Mouse (Mus musculus) kidney, embryonic 14.5 days (tissue): ENCODE results near the gene Wdr92. TPM values are rescaled to one million over a fixed set of nuclear protein-coding genes. Genes with fewer than 3 reads are reported as not detected.
A peak's percentile ranks its signal among the peaks of the same experiment; 100 is the strongest.

Experiments
- ATAC-seq: fragments of 200-750 bp; cut with Nextera tagmentation; 2 replicates; pipeline ENCODE4 v1.8.0; 2017; ENCODE audit warnings: moderate number of reproducible peaks, mild to moderate bottlenecking, moderate TSS enrichment, moderate library complexity; ENCODE audit not compliant: low FRiP score, low TSS enrichment
- H3K27ac ChIP-seq: fragments of 300-500 bp; sonication (generic); 2 replicates; pipeline ENCODE4 v1.5.1; 2014; ENCODE audit warnings: low read depth, mild to moderate bottlenecking, low read length, moderate library complexity, mixed read lengths
- H3K27me3 ChIP-seq: fragments of 300-500 bp; sonication (generic); 2 replicates; pipeline ENCODE4 v1.6.1; 2014; ENCODE audit warnings: mild to moderate bottlenecking, low read length; ENCODE audit not compliant: control insufficient read depth, insufficient read depth
- H3K36me3 ChIP-seq: fragments of 300-500 bp; sonication (generic); 2 replicates; pipeline ENCODE4 v1.6.1; 2014; ENCODE audit warnings: low read length, mixed read lengths; ENCODE audit not compliant: control insufficient read depth, insufficient read depth
- H3K4me1 ChIP-seq: fragments of 300-500 bp; sonication (generic); 2 replicates; pipeline ENCODE4 v1.6.1; 2014; ENCODE audit warnings: low read length, mixed read lengths; ENCODE audit not compliant: control insufficient read depth, insufficient read depth
- H3K4me2 ChIP-seq: fragments of 300-500 bp; sonication (generic); replicated peaks from 2 replicates; pipeline ENCODE4 v1.6.1; 2014; ENCODE audit warnings: low read depth, mild to moderate bottlenecking, low read length
- H3K4me3 ChIP-seq: fragments of 300-500 bp; sonication (generic); 2 replicates; pipeline ENCODE4 v1.5.1; 2014; ENCODE audit warnings: mild to moderate bottlenecking, low read length
- H3K9ac ChIP-seq: fragments of 300-500 bp; sonication (generic); 2 replicates; pipeline ENCODE4 v1.6.1; 2014; ENCODE audit warnings: low read depth, mild to moderate bottlenecking, low read length, moderate library complexity
- H3K9me3 ChIP-seq: fragments of 300-500 bp; sonication (generic); 2 replicates; pipeline ENCODE4 v1.6.1; 2016; ENCODE audit warnings: low read length; ENCODE audit not compliant: control insufficient read depth
- WGBS: fragments of 180-500 bp; shearing (Covaris S2); extraction: QIAGEN DNeasy Blood & Tissue Kit; methylation state at CpG from one replicate; pipeline ENCODE4 v1.1.7; 2014; 5-methylcytosine and 5-hydroxymethylcytosine counted together
- polyA plus RNA-seq: library from polyadenylated mRNA; unstranded; fragments of >200 nt; fragmentation: Nextera tagmentation; extraction: Ambion mirVana; gene quantifications from 2 replicates; pipeline ENCODE4 v1.2.1, GENCODE M21; 2014

The Wdr92 gene
- polyA plus RNA-seq, 1 experiment from 2014 or later: 31.2 TPM

GRCm38 (mm10) chr11:17169262-17169661 lies 12.6 kb upstream of the Wdr92 start:
- 74% methylated on average over 2 of the region's 2 CpGs for WGBS
- Histone ChIP-seq H3K4me3 (no peak overlapping the region), H3K4me1 (peaks cover 7% of the 10 kb centered on the region), H3K27ac (no peak overlapping the region), H3K9ac (no peak overlapping the region), H3K27me3 (no peaks in the 10 kb centered on the region), H3K4me2 (no peak overlapping the region), H3K36me3 (no peaks in the 10 kb centered on the region), H3K9me3 (peaks cover 2% of the 10 kb centered on the region; the same call in 1 of the 2 replicates)
- ATAC-seq: no peak

GRCm38 (mm10) chr11:17170938-17171729 lies 10.8 kb upstream of the Wdr92 start:
- WGBS: 96% methylated on average over 1 of the region's 1 CpGs
- no peak overlapping the region for H3K4me3 ChIP-seq
- H3K4me1 ChIP-seq: no peaks in the 10 kb centered on the region
- peaks cover 2% of the 10 kb centered on the region; the same call in 1 of the 2 replicates for H3K9me3 ChIP-seq
- no peaks in the 10 kb centered on the region for H3K36me3 ChIP-seq
- no peak overlapping the region for H3K4me2 ChIP-seq
- ATAC-seq: no peak
- H3K27me3 ChIP-seq: no peaks in the 10 kb centered on the region
- no peak overlapping the region for H3K27ac ChIP-seq
- H3K9ac ChIP-seq: no peak overlapping the region

- H3K27ac ChIP-seq: no peak overlapping the region
- 93% methylated on average over 4 of the region's 4 CpGs for WGBS
- no peak overlapping the region for H3K4me3 ChIP-seq
- no peak for ATAC-seq
- no peak overlapping the region for H3K9ac ChIP-seq
- H3K4me2 ChIP-seq: no peak overlapping the region
- no peaks in the 10 kb centered on the region for H3K27me3 ChIP-seq
- H3K9me3 ChIP-seq: peaks cover 2% of the 10 kb centered on the region; the same call in 1 of the 2 replicates
- no peaks in the 10 kb centered on the region for H3K36me3 ChIP-seq
- H3K4me1 ChIP-seq: no peaks in the 10 kb centered on the region
Observed at GRCm38 (mm10) chr11:17172300-17172699, 9.6 kb upstream of the Wdr92 start.

- H3K27ac ChIP-seq: no peak overlapping the region
- WGBS: 91% methylated on average over 1 of the region's 1 CpGs
- no peak for ATAC-seq
Observed at GRCm38 (mm10) chr11:17176638-17177037, 5.3 kb upstream of the Wdr92 start.

GRCm38 (mm10) chr11:17180753-17181152 lies 1.2 kb upstream of the Wdr92 start:
- Histone ChIP-seq H3K9ac (no peak overlapping the region), H3K27ac (no peak overlapping the region), H3K4me3 (no peak overlapping the region), H3K4me1 (no peaks in the 10 kb centered on the region), H3K4me2 (no peak overlapping the region), H3K9me3 (no peaks in the 10 kb centered on the region), H3K36me3 (no peaks in the 10 kb centered on the region), H3K27me3 (no peaks in the 10 kb centered on the region)
- ATAC-seq: no peak
- 82% methylated on average over 3 of the region's 3 CpGs for WGBS

More at GRCm38 (mm10) chr11:17176638-17177037, 5.3 kb upstream of the Wdr92 start:
- Histone ChIP-seq H3K4me2 (no peak overlapping the region), H3K9ac (no peak overlapping the region), H3K4me1 (no peaks in the 10 kb centered on the region), H3K36me3 (no peaks in the 10 kb centered on the region), H3K27me3 (no peaks in the 10 kb centered on the region), H3K4me3 (no peak overlapping the region), H3K9me3 (peaks cover 2% of the 10 kb centered on the region; the same call in 1 of the 2 replicates)

- Histone ChIP-seq H3K27me3 (no peaks in the 10 kb centered on the region), H3K9ac (no peak overlapping the region), H3K4me3 (no peak overlapping the region), H3K36me3 (no peaks in the 10 kb centered on the region; the same call in 1 of the 2 replicates), H3K9me3 (no peaks in the 10 kb centered on the region), H3K4me2 (no peak overlapping the region), H3K27ac (no peak overlapping the region), H3K4me1 (no peaks in the 10 kb centered on the region)
- 97% methylated on average over 2 of the region's 2 CpGs for WGBS
- no peak for ATAC-seq
Observed at GRCm38 (mm10) chr11:17183165-17183564, 1.3 kb downstream of the Wdr92 start.

GRCm38 (mm10) chr11:17187649-17188048 lies 5.7 kb downstream of the Wdr92 start:
- Histone ChIP-seq H3K4me3 (no peak overlapping the region), H3K4me2 (no peak overlapping the region), H3K9ac (no peak overlapping the region), H3K9me3 (no peaks in the 10 kb centered on the region), H3K4me1 (no peaks in the 10 kb centered on the region), H3K27me3 (no peaks in the 10 kb centered on the region), H3K27ac (no peak overlapping the region), H3K36me3 (no peaks in the 10 kb centered on the region; the same call in 1 of the 2 replicates)
- ATAC-seq: no peak
- 90% methylated on average over 3 of the region's 3 CpGs for WGBS

GRCm38 (mm10) chr11:17188786-17189185 lies 6.9 kb downstream of the Wdr92 start:
- H3K4me2 ChIP-seq: no peak overlapping the region
- no peak overlapping the region for H3K9ac ChIP-seq
- no peaks in the 10 kb centered on the region for H3K9me3 ChIP-seq
- H3K27ac ChIP-seq: no peak overlapping the region
- WGBS: 63% methylated on average over 3 of the region's 3 CpGs
- ATAC-seq: no peak
- H3K36me3 ChIP-seq: no peaks in the 10 kb centered on the region; the same call in 1 of the 2 replicates
- H3K4me3 ChIP-seq: no peak overlapping the region
- H3K4me1 ChIP-seq: no peaks in the 10 kb centered on the region
- H3K27me3 ChIP-seq: no peaks in the 10 kb centered on the region

- Histone ChIP-seq H3K4me3 (no peak overlapping the region), H3K27me3 (no peaks in the 10 kb centered on the region), H3K4me1 (no peaks in the 10 kb centered on the region), H3K27ac (0 out of 2 replicates have a peak overlapping the region, but pooled peaks have one; percentile 55), H3K9me3 (no peaks in the 10 kb centered on the region), H3K9ac (no peak overlapping the region), H3K4me2 (no peak overlapping the region), H3K36me3 (peaks cover 33% of the 10 kb centered on the region)
- ATAC-seq: no peak
- 81% methylated on average over 9 of the region's 9 CpGs for WGBS
Observed at GRCm38 (mm10) chr11:17192151-17192844, 10.4 kb downstream of the Wdr92 start.
